Mouse (Mus musculus): ENCODE measurements around the gene Sbno2.
A peak's percentile ranks its signal among the peaks of the same experiment; 100 is the strongest.
"Not testable (repeated sequence)": the region's sequence is repeated elsewhere in the genome, so short reads cannot be mapped to it uniquely, and the experiment has no call there.

Gene Sbno2

GRCm38 (mm10) chr10:80054911-80055310, 50.5 kb downstream of the Sbno2 start:
- DNase-seq: not testable (repeated sequence)

- peak; percentile 80 for DNase-seq
These were observed 51.2 kb downstream of the Sbno2 start for GRCm38 (mm10) chr10:80053831-80054815.

DNA sequence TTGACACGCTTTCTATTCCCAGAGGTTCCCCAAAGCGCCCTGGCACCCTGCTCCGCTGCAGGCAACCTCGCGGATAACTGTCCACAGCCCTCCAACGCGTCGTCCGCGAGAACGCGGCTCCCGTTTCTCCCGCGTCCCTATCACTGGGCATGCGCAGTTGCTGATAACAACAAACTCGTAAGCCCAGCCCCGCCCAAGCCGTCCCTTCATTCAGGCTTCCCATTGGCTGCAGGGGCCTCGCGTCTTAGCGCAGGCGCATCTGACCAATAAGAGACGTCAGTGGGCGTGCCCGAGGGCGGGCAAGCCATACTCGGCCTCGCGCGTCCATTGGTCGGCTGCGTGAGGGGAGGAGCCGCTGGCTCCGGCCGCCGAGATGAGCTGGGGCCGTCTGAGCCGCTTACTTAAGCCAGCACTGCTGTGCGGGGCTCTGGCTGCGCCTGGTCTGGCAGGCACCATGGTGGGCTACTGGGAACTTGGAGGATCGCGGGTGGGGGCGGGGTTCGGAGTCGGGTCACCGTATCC, 52.1 kb downstream of the Sbno2 start:
- peak; percentile 100 for DNase-seq

- no peak for DNase-seq
These were observed 53.0 kb downstream of the Sbno2 start for GRCm38 (mm10) chr10:80052374-80052764.

DNA sequence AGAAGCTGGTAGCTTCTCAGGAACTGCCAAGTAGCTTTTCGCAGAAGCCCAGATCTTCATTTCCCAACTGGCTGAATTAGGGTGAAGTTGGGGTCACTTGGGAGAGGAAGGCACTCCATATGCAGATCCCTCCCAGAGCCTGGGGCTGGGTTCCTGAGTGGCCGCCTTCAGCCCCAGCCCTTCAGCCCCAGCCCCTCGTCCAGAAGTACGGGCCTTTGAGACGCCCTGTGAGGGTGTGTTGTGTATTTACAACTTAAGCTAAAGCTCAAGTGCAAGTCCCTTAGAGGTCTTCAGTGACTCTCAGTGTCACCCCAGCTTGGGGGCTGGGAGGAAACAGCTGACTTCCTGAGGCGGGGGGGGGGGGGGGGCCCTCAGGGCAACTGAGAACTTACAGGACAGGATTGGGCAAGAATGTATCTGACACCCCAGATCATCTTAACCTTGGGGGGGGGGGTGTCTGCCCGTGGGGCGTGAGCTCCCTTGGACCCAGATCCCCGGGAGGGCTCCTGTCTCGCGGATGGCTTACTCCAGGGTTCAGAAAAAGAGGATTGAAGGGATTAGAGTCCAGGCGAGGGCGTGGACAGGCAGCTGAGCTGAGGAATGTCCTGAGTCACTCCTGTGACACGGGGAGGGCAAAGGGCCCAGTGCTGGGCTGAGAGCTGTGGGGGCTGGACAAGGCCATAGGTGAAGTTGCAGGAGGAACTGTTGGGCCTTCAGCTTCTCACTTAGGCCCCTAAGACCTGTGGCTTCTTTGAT, 53.6 kb downstream of the Sbno2 start:
- peak; percentile 71 for DNase-seq

- no peak for DNase-seq
These were observed 54.3 kb downstream of the Sbno2 start for GRCm38 (mm10) chr10:80050885-80051617.

DNA sequence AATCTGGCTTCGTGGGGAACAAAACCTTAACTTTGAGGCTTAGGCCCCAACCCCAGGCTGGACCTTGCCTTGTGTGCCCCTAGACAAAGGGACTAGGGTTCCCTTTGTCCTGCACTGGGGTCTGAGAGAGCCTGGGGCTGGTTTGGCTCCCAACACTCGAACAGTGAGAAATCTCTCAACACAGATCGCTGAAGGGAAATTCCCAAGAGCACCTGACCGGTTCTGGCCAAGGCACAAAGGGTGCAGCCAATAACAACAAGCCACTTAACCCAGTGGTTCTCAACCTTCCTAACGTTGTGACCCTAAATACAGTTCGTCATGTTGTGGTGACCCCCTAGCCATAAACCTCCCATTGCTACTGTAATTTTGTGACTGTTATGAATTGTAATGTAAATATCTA, 55.1 kb downstream of the Sbno2 start:
- DNase-seq: no peak

GRCm38 (mm10) chr10:80048834-80049233, 56.5 kb downstream of the Sbno2 start:
- DNase-seq: no peak

- DNase-seq: no peak
These were observed 57.0 kb downstream of the Sbno2 start for GRCm38 (mm10) chr10:80048396-80048795.

DNA sequence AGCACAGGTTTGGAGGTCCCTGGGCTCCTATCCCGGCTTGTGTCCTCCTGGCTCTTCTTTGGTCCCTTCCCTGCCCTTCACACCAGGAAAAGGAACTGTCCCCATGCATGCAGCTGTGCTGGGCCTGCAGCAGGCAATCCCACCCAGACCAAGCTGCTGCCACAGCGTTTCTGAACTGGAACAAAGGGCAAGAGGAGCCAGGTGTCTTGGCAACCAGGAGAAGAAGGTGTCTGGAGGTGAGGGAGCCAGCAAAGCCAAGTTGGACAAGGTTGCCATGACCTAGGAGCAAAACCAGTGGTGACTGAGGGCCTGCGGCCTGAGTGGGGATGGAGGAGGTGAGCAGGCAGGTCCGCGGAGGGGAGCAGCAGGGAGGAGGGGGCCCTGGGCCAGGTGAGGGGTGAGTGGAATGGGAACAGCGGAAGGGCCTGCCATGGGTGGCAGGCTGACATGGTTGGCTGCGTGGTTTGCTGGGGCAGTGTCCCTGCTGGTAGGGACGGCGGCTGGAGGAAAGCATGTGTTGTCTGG, 58.3 kb downstream of the Sbno2 start, which contains the start of gene Gpx4:
Gene Gpx4 (plus strand): TSS at position 126 of the 525 bp plus-strand sequence.
- DNase-seq: no peak

GRCm38 (mm10) chr10:80045766-80046165, 59.6 kb downstream of the Sbno2 start:
- DNase-seq: no peak

GRCm38 (mm10) chr10:80045364-80045763, 60.0 kb downstream of the Sbno2 start:
- DNase-seq: not testable (repeated sequence)

DNA sequence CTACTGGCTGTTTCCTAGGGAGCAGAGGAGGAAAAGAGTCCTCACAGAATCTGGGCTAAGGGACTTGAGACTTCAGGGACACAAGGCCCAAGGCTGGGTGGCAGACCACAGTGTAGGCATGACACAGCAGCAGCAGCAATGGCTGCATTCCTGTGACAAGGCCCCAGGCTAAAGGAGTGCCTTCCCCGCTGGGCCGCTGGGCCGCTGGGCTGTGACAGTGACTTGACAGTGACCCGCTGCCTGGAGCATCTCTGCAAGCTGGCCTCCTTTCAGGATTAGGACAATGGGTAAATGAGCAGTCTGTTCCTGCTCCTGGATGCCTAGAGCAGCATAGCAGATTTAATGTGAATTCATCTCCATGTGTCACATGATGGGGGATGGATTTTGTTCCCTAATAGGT, 61.3 kb downstream of the Sbno2 start:
- no peak for DNase-seq

GRCm38 (mm10) chr10:80041409-80042060, 63.8 kb downstream of the Sbno2 start:
- not testable (repeated sequence) for DNase-seq

GRCm38 (mm10) chr10:80039559-80039979, 65.8 kb downstream of the Sbno2 start, which contains the start of gene Polr2e:
Gene Polr2e, minus strand, starts transcription at chr10:80039795.
- peak; percentile 97 for DNase-seq

- no peak for DNase-seq
These were observed 68.5 kb downstream of the Sbno2 start for GRCm38 (mm10) chr10:80036832-80037231.

DNA sequence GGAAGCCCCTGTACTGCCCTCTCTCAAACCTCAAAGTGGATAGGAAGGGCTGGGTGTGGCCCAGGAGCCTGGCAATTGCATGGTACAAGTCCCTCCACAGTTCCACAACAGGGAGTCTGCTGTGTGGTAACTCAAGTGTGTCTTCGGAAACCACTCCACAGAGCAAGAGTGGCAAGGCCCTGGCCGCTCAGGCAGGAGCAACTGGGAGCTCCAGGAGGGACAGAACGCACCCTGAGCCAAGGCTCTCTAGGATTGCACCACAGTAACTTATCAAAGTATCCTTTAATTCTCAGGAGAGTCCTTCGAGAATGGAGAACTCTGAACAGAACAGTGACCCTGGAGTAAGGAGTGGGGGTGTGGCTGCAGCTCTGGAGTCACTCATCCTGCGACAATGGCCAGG, 69.7 kb downstream of the Sbno2 start:
- no peak for DNase-seq

- no peak for DNase-seq
These were observed 70.2 kb downstream of the Sbno2 start for GRCm38 (mm10) chr10:80035148-80035547.

GRCm38 (mm10) chr10:80033511-80034391, 71.6 kb downstream of the Sbno2 start:
- peak; percentile 67 for DNase-seq

DNA sequence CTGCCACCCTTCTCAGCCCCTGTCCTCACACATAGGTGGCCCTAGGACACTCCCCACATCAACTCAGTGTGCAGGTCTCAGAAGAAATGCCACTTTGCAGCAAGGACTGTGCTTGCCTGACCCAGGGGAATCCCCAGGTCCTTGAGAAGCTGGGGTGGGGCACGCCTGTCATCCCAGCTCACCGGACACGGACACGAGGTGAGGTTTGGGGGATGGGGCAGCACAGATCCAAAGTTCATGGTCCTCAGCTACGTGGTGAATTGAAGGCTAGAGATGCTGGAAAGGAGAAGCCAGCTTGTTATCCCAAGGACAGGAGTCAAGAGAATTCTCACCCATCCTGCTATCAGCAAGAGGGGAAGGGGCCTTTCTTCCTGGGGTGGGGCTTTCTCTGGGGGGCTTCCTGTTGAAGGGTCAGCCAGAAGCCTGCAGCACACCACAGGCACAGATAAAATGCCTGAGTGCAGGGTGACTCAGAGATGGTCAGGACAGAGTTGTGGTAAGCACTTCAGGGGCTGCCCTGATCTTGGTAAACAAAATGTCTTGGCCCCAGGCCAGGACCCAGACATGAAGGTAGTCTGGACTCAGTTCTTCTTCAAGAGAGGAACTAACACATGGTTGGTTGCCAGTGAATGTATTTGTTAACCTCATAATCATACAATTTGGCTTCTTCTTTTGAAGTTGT, 72.4 kb downstream of the Sbno2 start:
- peak; percentile 81 for DNase-seq
